Mouse (Mus musculus) neural tube, embryonic 12.5 days (tissue): Measurements from ENCODE around the gene Esrp2. TPM values are rescaled to one million over a fixed set of nuclear protein-coding genes. Genes with fewer than 3 reads are reported as not detected.

ENCODE experiments used
- ATAC-seq: fragments of 200-750 bp; cut with Nextera tagmentation; 2 replicates; pipeline ENCODE4 v1.8.0; 2017; ENCODE audit warnings: low read depth, mild to moderate bottlenecking, moderate TSS enrichment, moderate library complexity; ENCODE audit not compliant: low FRiP score
- H3K27ac ChIP-seq: fragments of 300-500 bp; sonication (generic); 2 replicates; pipeline ENCODE4 v1.5.1; 2016
- H3K27me3 ChIP-seq: fragments of 300-500 bp; sonication (generic); replicated peaks from 2 replicates; pipeline ENCODE4 v1.6.1; 2016; ENCODE audit warnings: mild to moderate bottlenecking
- H3K36me3 ChIP-seq: fragments of 300-500 bp; sonication (generic); 2 replicates; pipeline ENCODE4 v1.6.1; 2016; ENCODE audit warnings: mild to moderate bottlenecking
- H3K4me1 ChIP-seq: fragments of 300-500 bp; sonication (generic); 2 replicates; pipeline ENCODE4 v1.6.1; 2016
- H3K4me2 ChIP-seq: fragments of 300-500 bp; sonication (generic); replicated peaks from 2 replicates; pipeline ENCODE4 v1.6.1; 2016; ENCODE audit warnings: mild to moderate bottlenecking
- H3K4me3 ChIP-seq: fragments of 300-500 bp; sonication (generic); 2 replicates; pipeline ENCODE4 v1.5.1; 2016
- H3K9ac ChIP-seq: fragments of 300-500 bp; sonication (generic); 2 replicates; pipeline ENCODE4 v1.6.1; 2016; ENCODE audit warnings: mild to moderate bottlenecking
- H3K9me3 ChIP-seq: fragments of 300-500 bp; sonication (generic); 2 replicates; pipeline ENCODE4 v1.6.1; 2016; ENCODE audit warnings: mild to moderate bottlenecking
- WGBS: fragments of 180-500 bp; shearing (Covaris S2); methylation state at CpG from one replicate; pipeline ENCODE4 v1.1.7; 2016; 5-methylcytosine and 5-hydroxymethylcytosine counted together
- polyA plus RNA-seq: library from polyadenylated mRNA; unstranded; fragments of >200 nt; fragmentation: Nextera tagmentation; extraction: Ambion mirVana; gene quantifications from 2 replicates; pipeline ENCODE4 v1.2.1, GENCODE M21; 2016

Gene Esrp2
- polyA plus RNA-seq, 1 experiment from 2014 or later: 1.1 TPM

DNA sequence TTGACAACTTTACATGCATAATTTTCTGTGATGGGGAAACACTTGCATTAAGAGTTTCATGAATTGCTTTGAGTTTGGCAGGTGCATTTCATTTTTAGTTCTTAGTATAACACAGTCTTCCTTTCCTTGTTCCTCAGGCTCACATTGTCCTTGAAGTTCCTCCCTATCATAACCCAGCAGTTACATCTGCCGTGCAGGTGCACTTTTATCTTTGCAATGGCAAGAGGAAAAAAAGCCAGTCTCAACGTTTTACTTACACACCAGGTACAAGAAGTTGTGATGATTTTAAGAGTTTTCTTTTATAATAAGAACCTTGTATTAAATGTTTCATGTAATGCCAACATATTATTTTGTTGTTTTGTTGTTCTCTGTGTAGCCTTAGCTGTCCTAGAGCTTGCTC is 32.9 kb downstream of the Esrp2 start:
- WGBS: 90% methylated on average over 2 of the region's 2 CpGs
- ATAC-seq: no peak
- Histone ChIP-seq H3K9me3 (no peaks in the 10 kb centered on the region), H3K9ac (no peak overlapping the region), H3K27me3 (no peaks in the 10 kb centered on the region), H3K4me1 (no peaks in the 10 kb centered on the region), H3K36me3 (peaks cover 34% of the 10 kb centered on the region), H3K4me2 (no peak overlapping the region), H3K27ac (no peak overlapping the region), H3K4me3 (no peak overlapping the region)

DNA sequence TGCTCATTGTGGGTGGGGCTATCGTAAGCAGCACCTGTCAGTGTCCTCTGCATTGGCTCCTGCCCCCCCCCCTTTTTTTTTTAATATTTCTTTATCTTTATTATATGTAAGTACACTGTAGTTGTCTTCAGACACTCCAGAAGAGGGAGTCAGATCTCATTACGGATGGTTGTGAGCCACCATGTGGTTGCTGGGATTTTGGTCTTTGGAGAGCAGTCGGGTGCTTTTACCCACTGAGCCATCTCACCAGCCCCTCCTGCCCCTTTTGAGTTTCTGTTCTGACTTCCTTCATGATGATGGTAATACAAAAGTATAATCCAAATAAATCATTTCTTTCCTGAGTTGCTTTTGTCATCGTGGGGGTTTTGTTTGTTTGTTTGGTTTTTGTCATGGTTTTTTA is 34.5 kb downstream of the Esrp2 start:
- Histone ChIP-seq H3K4me3 (no peak overlapping the region), H3K27me3 (no peaks in the 10 kb centered on the region), H3K9me3 (no peaks in the 10 kb centered on the region), H3K4me1 (no peaks in the 10 kb centered on the region), H3K36me3 (peaks cover 24% of the 10 kb centered on the region), H3K4me2 (no peak overlapping the region), H3K9ac (no peak overlapping the region), H3K27ac (no peak overlapping the region)
- ATAC-seq: no peak
- WGBS: 90% methylated on average over 4 of the region's 4 CpGs

Other genes with a start within 250 kb of the Esrp2 start
- 0.73 TPM in 1 of 2 replicates, not detected in the other for gene Nrn1l, start 243.4 kb downstream of the Esrp2 start, polyA plus RNA-seq
- gene Pskh1, start 236.5 kb downstream of the Esrp2 start, polyA plus RNA-seq: 20.0 and 20.8 TPM in 2 replicates
- 2.3 and 2.4 TPM in 2 replicates for gene Ctrl, start 203.1 kb downstream of the Esrp2 start, polyA plus RNA-seq
- gene Psmb10, start 198.5 kb downstream of the Esrp2 start, polyA plus RNA-seq: 27.9 and 30.7 TPM in 2 replicates
- gene Lcat, start 193.6 kb downstream of the Esrp2 start, polyA plus RNA-seq: 0.85 and 0.98 TPM in 2 replicates
- 11.8 and 13.9 TPM in 2 replicates for gene Slc12a4, start 170.9 kb downstream of the Esrp2 start, polyA plus RNA-seq
- gene Dpep3, start 157.5 kb downstream of the Esrp2 start, polyA plus RNA-seq: not detected in 2 replicates
- gene Dus2, start 145.6 kb downstream of the Esrp2 start, polyA plus RNA-seq: 17.9 and 19.6 TPM in 2 replicates
- gene Dpep2nb, start 131.0 kb downstream of the Esrp2 start, polyA plus RNA-seq: not detected in 2 replicates
- 19.7 and 20.9 TPM in 2 replicates for gene Ddx28, start 125.1 kb downstream of the Esrp2 start, polyA plus RNA-seq
- gene Nfatc3, start 78.1 kb downstream of the Esrp2 start, polyA plus RNA-seq: 4.4 and 5.6 TPM in 2 replicates
- 17.6 and 18.4 TPM in 2 replicates for gene Pla2g15, start 13.4 kb upstream of the Esrp2 start, polyA plus RNA-seq
- 71.2 and 73.9 TPM in 2 replicates for gene Slc7a6, start 31.9 kb upstream of the Esrp2 start, polyA plus RNA-seq
- gene Slc7a6os, start 74.0 kb upstream of the Esrp2 start, polyA plus RNA-seq: 44.1 and 46.2 TPM in 2 replicates
- 59.1 and 60.4 TPM in 2 replicates for gene Prmt7, start 74.0 kb upstream of the Esrp2 start, polyA plus RNA-seq
- gene Smpd3, start 201.0 kb upstream of the Esrp2 start, polyA plus RNA-seq: 31.8 and 34.2 TPM in 2 replicates